Mouse (Mus musculus) neural tube, embryonic 11.5 days (tissue): ENCODE measurements around the gene Ugt1a5. TPM values are rescaled to one million over a fixed set of nuclear protein-coding genes. Genes with fewer than 3 reads are reported as not detected.

Experiments used
- ATAC-seq: fragments of 200-750 bp; cut with Nextera tagmentation; 2 replicates; pipeline ENCODE4 v1.8.0; 2017; ENCODE audit warnings: moderate number of reproducible peaks, mild to moderate bottlenecking, moderate TSS enrichment, moderate library complexity; ENCODE audit not compliant: insufficient read depth, low FRiP score, low TSS enrichment
- DNase-seq: peaks from one replicate; pipeline ENCODE4 v3.0.0-alpha.2; 2015; ENCODE audit warnings: low spot score
- H3K27ac ChIP-seq: fragments of 300-500 bp; sonication (generic); 2 replicates; pipeline ENCODE4 v1.5.1; 2014; ENCODE audit warnings: low read depth, mild to moderate bottlenecking, low read length
- H3K27me3 ChIP-seq: fragments of 300-500 bp; sonication (generic); 2 replicates; pipeline ENCODE4 v1.6.1; 2014; ENCODE audit warnings: mild to moderate bottlenecking, low read length, mixed read lengths; ENCODE audit not compliant: control insufficient read depth, insufficient read depth
- H3K36me3 ChIP-seq: fragments of 300-500 bp; sonication (generic); 2 replicates; pipeline ENCODE4 v1.6.1; 2014; ENCODE audit warnings: mild to moderate bottlenecking, low read length, moderate library complexity, mixed read lengths; ENCODE audit not compliant: control insufficient read depth, insufficient read depth
- H3K4me1 ChIP-seq: fragments of 300-500 bp; sonication (generic); 2 replicates; pipeline ENCODE4 v1.6.1; 2014; ENCODE audit warnings: low read length, mixed read lengths; ENCODE audit not compliant: control insufficient read depth, insufficient read depth
- H3K4me2 ChIP-seq: fragments of 300-500 bp; sonication (generic); 2 replicates; pipeline ENCODE4 v1.6.1; 2014; ENCODE audit warnings: low read depth, mild to moderate bottlenecking, moderate library complexity
- H3K4me3 ChIP-seq: fragments of 300-500 bp; sonication (generic); 2 replicates; pipeline ENCODE4 v1.5.1; 2014; ENCODE audit warnings: low read depth, low read length
- H3K9ac ChIP-seq: fragments of 300-500 bp; sonication (generic); 2 replicates; pipeline ENCODE4 v1.6.1; 2014; ENCODE audit warnings: mild to moderate bottlenecking, low read length
- H3K9me3 ChIP-seq: fragments of 300-500 bp; sonication (generic); 2 replicates; pipeline ENCODE4 v1.6.1; 2016; ENCODE audit warnings: low read length; ENCODE audit not compliant: control insufficient read depth
- WGBS: fragments of 180-500 bp; shearing (Covaris S2); extraction: QIAGEN DNeasy Blood & Tissue Kit; methylation state at CpG from one replicate; pipeline ENCODE4 v1.1.7; 2014; 5-methylcytosine and 5-hydroxymethylcytosine counted together
- polyA plus RNA-seq: library from polyadenylated mRNA; unstranded; fragments of >200 nt; fragmentation: Nextera tagmentation; extraction: Ambion mirVana; gene quantifications from 2 replicates; pipeline ENCODE4 v1.2.1, GENCODE M21; 2014

Ugt1a5 gene
- polyA plus RNA-seq, 1 experiment from 2014 or later: not detected

- H3K4me3 ChIP-seq: no peak overlapping the region
- ATAC-seq: no peak
Measured at GRCm38 (mm10) chr1:88248658-88249057, 82.8 kb downstream of the Ugt1a5 start.

DNA sequence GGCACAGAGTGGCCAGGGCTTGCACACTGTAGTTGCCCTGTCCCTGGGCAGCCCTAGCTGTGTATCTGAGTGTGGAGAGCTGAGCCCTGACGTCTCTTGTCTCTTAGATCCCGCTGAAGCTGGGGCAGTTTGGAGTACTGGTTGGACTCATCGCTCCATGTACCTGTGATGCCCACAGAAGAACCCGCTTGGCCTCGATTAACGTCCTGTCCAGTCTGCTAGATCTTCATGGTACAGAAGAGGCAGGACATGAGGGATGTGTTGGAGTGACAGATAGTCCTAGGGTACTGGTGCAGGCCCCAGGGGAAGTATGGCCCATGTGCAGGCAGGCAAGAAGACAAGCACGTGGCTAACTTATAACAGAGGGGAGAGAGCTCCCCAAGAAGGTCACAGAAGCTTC lies 83.8 kb downstream of the Ugt1a5 start:
- no peak overlapping the region for H3K4me3 ChIP-seq
- DNase-seq: no peak

More at GRCm38 (mm10) chr1:88248658-88249057, 82.8 kb downstream of the Ugt1a5 start:
- H3K9me3 ChIP-seq: peaks cover 95% of the 10 kb centered on the region
- no peak overlapping the region for H3K4me2 ChIP-seq
- no peaks in the 10 kb centered on the region for H3K27me3 ChIP-seq
- no peak for DNase-seq
- H3K4me1 ChIP-seq: no peaks in the 10 kb centered on the region
- 72% methylated on average over 4 of the region's 4 CpGs for WGBS
- H3K27ac ChIP-seq: no peak overlapping the region
- H3K9ac ChIP-seq: no peak overlapping the region
- H3K36me3 ChIP-seq: 0 out of 2 replicates have a peak, but pooled peaks cover 2% of the 10 kb centered on the region

DNA sequence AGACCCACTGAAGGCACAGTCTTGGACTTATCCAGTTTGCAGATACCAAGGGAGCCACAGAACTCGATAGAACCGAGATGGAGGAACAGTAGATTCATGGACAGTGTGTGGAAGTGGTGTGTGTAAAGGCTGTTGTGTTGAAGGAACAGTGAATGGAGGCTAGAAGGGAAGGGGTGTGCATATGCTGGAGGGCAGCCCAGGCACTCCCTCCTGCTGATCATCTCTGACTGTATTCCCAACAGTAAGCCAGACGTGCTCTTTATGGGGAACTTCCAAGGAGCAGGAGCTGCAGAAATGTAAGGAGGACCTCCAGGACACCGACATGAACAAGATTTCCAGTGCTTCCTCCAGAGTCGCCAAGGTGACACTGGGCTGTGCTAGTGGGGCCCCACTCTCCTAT lies 84.2 kb downstream of the Ugt1a5 start:
- Histone ChIP-seq H3K9me3 (peaks cover 96% of the 10 kb centered on the region), H3K4me2 (no peak overlapping the region), H3K27me3 (no peaks in the 10 kb centered on the region), H3K4me3 (no peak overlapping the region), H3K36me3 (no peaks in the 10 kb centered on the region), H3K27ac (no peak overlapping the region), H3K9ac (no peak overlapping the region), H3K4me1 (no peaks in the 10 kb centered on the region)
- WGBS: 81% methylated on average over 5 of the region's 5 CpGs
- no peak for DNase-seq
- no peak for ATAC-seq

More for the DNA sequence above, 83.8 kb downstream of the Ugt1a5 start:
- H3K27ac ChIP-seq: no peak overlapping the region
- H3K36me3 ChIP-seq: 0 out of 2 replicates have a peak, but pooled peaks cover 2% of the 10 kb centered on the region
- H3K9ac ChIP-seq: no peak overlapping the region
- H3K4me2 ChIP-seq: no peak overlapping the region
- H3K27me3 ChIP-seq: no peaks in the 10 kb centered on the region
- no peaks in the 10 kb centered on the region for H3K4me1 ChIP-seq
- no peak for ATAC-seq
- H3K9me3 ChIP-seq: peaks cover 96% of the 10 kb centered on the region
- WGBS: 82% methylated on average over 7 of the region's 7 CpGs

- 76% methylated on average over 8 of the region's 8 CpGs for WGBS
- Histone ChIP-seq H3K4me3 (no peak overlapping the region), H3K9me3 (peaks cover 97% of the 10 kb centered on the region), H3K4me2 (no peak overlapping the region), H3K27ac (no peak overlapping the region), H3K9ac (no peak overlapping the region), H3K4me1 (no peaks in the 10 kb centered on the region), H3K27me3 (no peaks in the 10 kb centered on the region), H3K36me3 (no peaks in the 10 kb centered on the region)
- DNase-seq: no peak
- ATAC-seq: no peak
Measured at GRCm38 (mm10) chr1:88253106-88253505, 87.3 kb downstream of the Ugt1a5 start.

DNA sequence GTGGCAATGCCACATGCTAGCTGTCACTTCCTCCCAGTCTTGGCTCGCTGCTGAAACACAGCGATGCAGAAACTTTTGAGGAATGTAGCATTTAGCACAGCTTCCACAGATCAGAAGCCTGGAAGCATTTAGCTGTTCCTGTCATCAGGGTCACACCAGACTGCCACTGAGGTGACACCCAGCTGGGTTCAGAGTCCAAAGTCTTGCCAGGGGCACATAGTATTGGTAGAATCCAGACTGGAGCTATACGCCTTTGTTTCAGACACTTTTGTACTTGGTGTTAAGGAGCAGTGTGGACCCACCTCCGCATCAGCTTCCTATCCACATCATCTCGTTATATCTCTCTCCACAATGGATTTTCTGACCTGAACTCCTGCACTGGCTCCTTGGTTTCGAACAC lies 87.7 kb downstream of the Ugt1a5 start:
- peaks cover 95% of the 10 kb centered on the region for H3K9me3 ChIP-seq
- no peaks in the 10 kb centered on the region for H3K4me1 ChIP-seq
- no peak overlapping the region for H3K27ac ChIP-seq
- H3K9ac ChIP-seq: no peak overlapping the region
- no peak overlapping the region for H3K4me2 ChIP-seq
- H3K36me3 ChIP-seq: no peaks in the 10 kb centered on the region
- no peak for DNase-seq
- 75% methylated on average over 6 of the region's 6 CpGs for WGBS
- ATAC-seq: no peak
- H3K4me3 ChIP-seq: no peak overlapping the region
- H3K27me3 ChIP-seq: no peaks in the 10 kb centered on the region

GRCm38 (mm10) chr1:88254793-88255465 lies 89.1 kb downstream of the Ugt1a5 start:
- H3K27ac ChIP-seq: no peak overlapping the region
- 89% methylated on average over 12 of the region's 12 CpGs for WGBS
- no peak overlapping the region for H3K9ac ChIP-seq
- H3K4me3 ChIP-seq: no peak overlapping the region
- peaks cover 3% of the 10 kb centered on the region for H3K36me3 ChIP-seq
- H3K4me2 ChIP-seq: no peak overlapping the region
- DNase-seq (no peak), ATAC-seq (no peak)
- H3K27me3 ChIP-seq: no peaks in the 10 kb centered on the region
- H3K4me1 ChIP-seq: no peaks in the 10 kb centered on the region
- peaks cover 93% of the 10 kb centered on the region for H3K9me3 ChIP-seq

- WGBS: 63% methylated on average over 2 of the region's 2 CpGs
- Histone ChIP-seq H3K4me2 (no peak overlapping the region), H3K9me3 (peaks cover 92% of the 10 kb centered on the region), H3K4me1 (no peaks in the 10 kb centered on the region), H3K27ac (no peak overlapping the region), H3K4me3 (no peak overlapping the region), H3K9ac (no peak overlapping the region), H3K36me3 (peaks cover 5% of the 10 kb centered on the region), H3K27me3 (no peaks in the 10 kb centered on the region)
- ATAC-seq (no peak), DNase-seq (no peak)
Measured at GRCm38 (mm10) chr1:88255466-88255857, 89.7 kb downstream of the Ugt1a5 start.

GRCm38 (mm10) chr1:88255989-88256754 lies 90.4 kb downstream of the Ugt1a5 start:
- Histone ChIP-seq H3K9me3 (peaks cover 89% of the 10 kb centered on the region), H3K4me1 (no peaks in the 10 kb centered on the region), H3K4me2 (no peak overlapping the region), H3K27me3 (no peaks in the 10 kb centered on the region), H3K27ac (no peak overlapping the region), H3K9ac (no peak overlapping the region), H3K36me3 (peaks cover 8% of the 10 kb centered on the region), H3K4me3 (no peak overlapping the region)
- DNase-seq (no peak), ATAC-seq (no peak)
- 79% methylated on average over 13 of the region's 13 CpGs for WGBS
